Mouse (Mus musculus) forebrain, embryonic 12.5 days (tissue): ENCODE results near the gene Hopx. TPM values are rescaled to one million over a fixed set of nuclear protein-coding genes. Genes with fewer than 3 reads are reported as not detected.
"Not testable (repeated sequence)": the region's sequence is repeated elsewhere in the genome, so short reads cannot be mapped to it uniquely, and the experiment has no call there.

Experiments used
- ATAC-seq: fragments of 200-750 bp; cut with Nextera tagmentation; 2 replicates; pipeline ENCODE4 v1.8.0; 2017; ENCODE audit warnings: moderate TSS enrichment; ENCODE audit not compliant: low FRiP score
- H3K27ac ChIP-seq: fragments of 300-500 bp; sonication (generic); 2 replicates; pipeline ENCODE4 v1.5.1; 2016; ENCODE audit warnings: mild to moderate bottlenecking
- H3K27me3 ChIP-seq: fragments of 300-500 bp; sonication (generic); 2 replicates; pipeline ENCODE4 v1.6.1; 2016; ENCODE audit warnings: mild to moderate bottlenecking
- H3K36me3 ChIP-seq: fragments of 300-500 bp; sonication (generic); replicated peaks from 2 replicates; pipeline ENCODE4 v1.6.1; 2016; ENCODE audit warnings: mild to moderate bottlenecking
- H3K4me1 ChIP-seq: fragments of 300-500 bp; sonication (generic); 2 replicates; pipeline ENCODE4 v1.6.1; 2016
- H3K4me2 ChIP-seq: fragments of 300-500 bp; sonication (generic); 2 replicates; pipeline ENCODE4 v1.6.1; 2016; ENCODE audit warnings: mild to moderate bottlenecking, moderate library complexity
- H3K4me3 ChIP-seq: fragments of 300-500 bp; sonication (generic); replicated peaks from 2 replicates; pipeline ENCODE4 v1.5.1; 2016; ENCODE audit warnings: mild to moderate bottlenecking
- H3K9ac ChIP-seq: fragments of 300-500 bp; sonication (generic); 2 replicates; pipeline ENCODE4 v1.6.1; 2016; ENCODE audit warnings: mild to moderate bottlenecking
- H3K9me3 ChIP-seq: fragments of 300-500 bp; sonication (generic); 2 replicates; pipeline ENCODE4 v1.6.1; 2016
- WGBS: fragments of 180-500 bp; shearing (Covaris S2); methylation state at CpG from one replicate; pipeline ENCODE4 v1.1.7; 2016; 5-methylcytosine and 5-hydroxymethylcytosine counted together
- polyA plus RNA-seq: library from polyadenylated mRNA; unstranded; fragments of >200 nt; fragmentation: Nextera tagmentation; extraction: Ambion mirVana; gene quantifications from 2 replicates; pipeline ENCODE4 v1.2.1, GENCODE M21; 2016

The Hopx gene
- polyA plus RNA-seq, 1 experiment from 2014 or later: 1.0 TPM

DNA sequence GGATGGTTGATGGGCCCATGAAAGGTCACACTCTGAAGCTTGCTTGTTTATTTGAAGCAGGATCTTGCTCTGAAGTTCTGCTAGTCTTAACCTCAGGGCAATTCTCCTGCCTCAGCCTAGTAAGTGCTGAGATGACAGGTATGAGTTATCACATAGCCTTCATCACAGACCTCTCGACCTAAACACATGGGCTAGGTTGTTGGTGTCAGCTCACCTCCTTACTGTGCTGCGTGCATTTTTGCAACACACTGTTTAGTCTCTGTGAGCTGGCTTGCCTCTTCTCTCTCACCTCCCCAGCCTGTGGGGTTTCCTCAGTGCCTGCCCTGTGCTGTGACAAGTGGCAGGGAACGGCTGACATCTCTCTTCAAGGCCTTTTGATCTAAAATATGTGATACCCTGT, 1.1 kb downstream of the Hopx start:
- H3K9ac ChIP-seq: no peak overlapping the region
- no peak overlapping the region for H3K27ac ChIP-seq
- no peak overlapping the region for H3K4me3 ChIP-seq
- 88% methylated on average over 3 of the region's 3 CpGs for WGBS
- H3K36me3 ChIP-seq: no peaks in the 10 kb centered on the region
- no peaks in the 10 kb centered on the region for H3K9me3 ChIP-seq
- H3K4me1 ChIP-seq: peaks cover 13% of the 10 kb centered on the region
- no peak for ATAC-seq
- no peak overlapping the region for H3K4me2 ChIP-seq
- H3K27me3 ChIP-seq: peaks cover 83% of the 10 kb centered on the region

DNA sequence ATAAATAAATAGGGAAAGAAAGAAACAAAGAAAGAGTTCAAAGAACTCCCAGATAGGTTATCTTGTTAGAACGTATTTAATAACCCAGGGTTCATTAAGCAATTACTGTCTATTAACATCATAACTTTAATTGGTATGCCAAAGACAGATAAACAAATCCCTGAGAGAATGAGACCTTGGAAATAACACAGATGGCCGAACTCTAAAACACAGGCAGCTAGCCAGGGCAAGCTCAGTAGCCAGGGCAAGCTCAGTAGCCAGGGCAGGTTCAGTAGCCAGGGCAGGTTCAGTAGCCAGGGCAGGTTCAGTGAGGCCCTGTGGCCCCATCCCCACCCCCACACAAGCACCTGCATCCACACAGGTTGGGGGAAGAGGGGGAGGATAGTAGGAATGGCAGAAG, 2.9 kb downstream of the Hopx start:
- Histone ChIP-seq H3K4me3 (no peak overlapping the region), H3K4me2 (no peak overlapping the region), H3K27ac (no peak overlapping the region), H3K4me1 (peaks cover 13% of the 10 kb centered on the region), H3K27me3 (peaks cover 68% of the 10 kb centered on the region), H3K9me3 (no peaks in the 10 kb centered on the region), H3K36me3 (no peaks in the 10 kb centered on the region), H3K9ac (no peak overlapping the region)
- ATAC-seq: no peak
- WGBS: 48% methylated on average over 2 of the region's 2 CpGs

DNA sequence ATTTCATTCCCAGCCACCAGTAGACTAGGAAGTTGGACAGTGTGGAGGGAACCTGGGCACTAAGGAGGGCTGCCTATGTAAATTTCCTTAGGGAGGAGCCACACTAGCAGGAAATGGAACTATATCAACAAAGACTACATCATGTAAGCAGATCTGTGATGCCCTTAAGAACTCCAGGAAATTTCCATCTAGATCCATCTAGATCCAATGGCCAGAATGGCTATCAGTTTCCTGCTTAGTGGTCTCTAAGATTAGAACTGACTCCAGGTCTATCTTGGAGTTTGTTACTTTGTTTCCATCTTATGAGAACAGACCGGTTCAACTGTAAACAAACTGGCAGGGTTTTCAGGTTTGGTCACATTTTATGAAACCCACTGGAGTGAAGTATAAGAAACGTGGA, 5.1 kb downstream of the Hopx start:
- H3K9me3 ChIP-seq: no peaks in the 10 kb centered on the region
- no peak for ATAC-seq
- H3K27ac ChIP-seq: no peak overlapping the region
- H3K4me2 ChIP-seq: no peak overlapping the region
- peaks cover 11% of the 10 kb centered on the region for H3K4me1 ChIP-seq
- H3K27me3 ChIP-seq: peaks cover 58% of the 10 kb centered on the region
- WGBS: 91% methylated on average over 2 of the region's 2 CpGs
- no peak overlapping the region for H3K9ac ChIP-seq
- no peak overlapping the region for H3K4me3 ChIP-seq
- no peaks in the 10 kb centered on the region for H3K36me3 ChIP-seq

DNA sequence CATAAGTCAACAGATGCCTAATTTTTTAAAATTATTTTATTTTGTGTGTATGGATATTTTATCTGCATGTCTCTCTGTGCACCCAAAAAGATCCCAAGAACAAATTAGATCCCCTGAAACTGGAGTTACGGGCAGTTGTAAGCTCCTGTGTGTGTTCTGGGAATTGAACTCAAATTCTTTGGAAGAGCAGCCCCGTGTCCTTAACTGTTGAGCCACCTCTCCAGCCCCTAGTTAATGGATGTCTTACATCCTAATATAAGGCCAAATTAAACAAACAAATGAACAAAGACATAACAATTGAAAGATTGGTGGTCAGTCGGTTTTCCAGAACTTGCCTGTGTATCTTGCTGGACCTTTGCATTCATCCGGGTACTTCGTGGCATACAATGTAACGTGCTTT, 6.1 kb downstream of the Hopx start:
- WGBS: 95% methylated on average over 6 of the region's 6 CpGs
- H3K27me3 ChIP-seq: peaks cover 50% of the 10 kb centered on the region

DNA sequence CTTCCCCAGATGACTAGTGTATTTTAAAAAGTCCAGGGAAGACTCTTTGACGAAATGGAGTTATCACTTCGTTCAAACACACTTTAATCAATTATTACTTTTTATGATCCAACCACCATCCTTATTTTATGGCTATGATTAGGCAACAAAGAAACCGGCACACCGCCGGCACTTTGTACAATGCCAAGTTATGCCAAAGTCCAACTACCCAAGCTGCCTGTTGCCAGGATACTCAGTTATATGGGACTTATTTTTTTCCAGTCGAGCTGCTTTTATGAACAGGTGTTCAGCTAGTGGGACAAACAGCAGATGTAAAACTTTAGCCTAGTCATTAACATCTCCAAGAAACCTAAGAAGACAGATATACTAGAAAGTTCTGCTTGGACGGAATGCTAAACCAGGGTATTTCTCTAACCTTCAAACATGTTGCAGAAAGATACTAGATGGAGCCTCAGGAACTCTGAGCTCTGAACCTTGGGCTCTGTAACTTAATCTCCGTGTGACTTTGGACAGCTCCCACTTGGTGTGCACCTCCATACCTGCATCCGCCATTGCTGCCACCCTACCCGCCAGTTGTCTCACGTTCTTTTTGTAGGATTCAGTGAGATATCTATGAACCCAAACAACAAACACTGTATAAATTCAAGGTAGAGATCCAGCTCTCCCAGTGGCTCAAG, 7.6 kb downstream of the Hopx start:
- no peak overlapping the region for H3K9ac ChIP-seq

More for the DNA sequence above, 6.1 kb downstream of the Hopx start:
- Histone ChIP-seq H3K27ac (no peak overlapping the region), H3K9me3 (no peaks in the 10 kb centered on the region), H3K9ac (no peak overlapping the region), H3K36me3 (no peaks in the 10 kb centered on the region), H3K4me3 (no peak overlapping the region), H3K4me1 (peaks cover 5% of the 10 kb centered on the region; the same call in 1 of the 2 replicates), H3K4me2 (no peak overlapping the region)
- no peak for ATAC-seq

DNA sequence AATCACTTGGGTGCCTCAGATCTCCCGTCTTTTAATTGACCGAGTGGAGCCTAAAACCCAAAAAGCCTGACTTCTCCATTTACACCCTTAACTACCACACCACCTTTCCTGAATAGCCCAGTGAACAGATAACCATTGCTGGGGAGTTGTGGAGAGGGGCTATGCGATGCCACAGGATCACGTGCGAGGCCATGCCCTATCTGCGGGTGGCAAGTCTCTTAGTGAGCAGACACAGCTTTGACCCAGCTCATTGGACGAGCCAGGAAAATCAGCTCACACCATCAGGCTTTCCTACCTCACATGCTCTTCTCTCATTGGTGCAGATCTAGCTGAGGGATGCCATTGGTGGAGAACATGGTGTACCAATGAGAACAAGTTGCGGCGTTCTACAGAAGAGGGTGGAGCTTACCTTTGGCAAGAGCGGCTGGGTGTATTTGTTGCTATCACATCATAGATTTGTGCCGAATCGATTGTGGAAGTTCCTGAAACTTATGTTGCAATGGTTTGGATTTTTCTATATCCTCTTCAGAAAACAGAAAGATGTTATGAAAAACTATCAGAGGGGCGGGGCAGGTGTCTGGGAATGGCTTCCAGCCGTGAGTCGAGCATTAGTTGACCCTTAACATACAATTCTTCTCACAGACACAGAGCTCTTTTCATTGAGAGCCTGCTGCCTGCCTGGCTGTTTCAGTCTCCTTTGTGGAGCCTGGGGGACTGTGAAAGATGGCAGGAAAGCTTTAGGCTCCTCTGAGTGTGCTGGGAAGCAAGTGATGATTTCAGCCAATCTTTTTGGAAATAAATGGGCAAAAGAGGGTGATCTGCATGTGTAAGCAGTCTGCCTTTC, 12.2 kb downstream of the Hopx start:
- H3K27me3 ChIP-seq: peaks cover 59% of the 10 kb centered on the region
- H3K36me3 ChIP-seq: no peaks in the 10 kb centered on the region
- peaks cover 19% of the 10 kb centered on the region for H3K4me1 ChIP-seq
- H3K27ac ChIP-seq: no peak overlapping the region; the same call in 1 of the 2 replicates
- 65% methylated on average over 15 of the region's 15 CpGs for WGBS
- no peak overlapping the region for H3K9ac ChIP-seq
- ATAC-seq: peak; percentile 63; the same call in 1 of the 2 replicates
- H3K9me3 ChIP-seq: no peaks in the 10 kb centered on the region
- no peak overlapping the region for H3K4me3 ChIP-seq
- peak overlapping the region; percentile 3; the same call in 1 of the 2 replicates for H3K4me2 ChIP-seq

More for the DNA sequence above, 7.6 kb downstream of the Hopx start:
- Histone ChIP-seq H3K27ac (no peak overlapping the region), H3K4me1 (peaks cover 19% of the 10 kb centered on the region), H3K4me3 (no peak overlapping the region), H3K27me3 (peaks cover 42% of the 10 kb centered on the region), H3K36me3 (no peaks in the 10 kb centered on the region), H3K9me3 (no peaks in the 10 kb centered on the region), H3K4me2 (no peak overlapping the region)
- 91% methylated on average over 11 of the region's 11 CpGs for WGBS
- no peak for ATAC-seq

DNA sequence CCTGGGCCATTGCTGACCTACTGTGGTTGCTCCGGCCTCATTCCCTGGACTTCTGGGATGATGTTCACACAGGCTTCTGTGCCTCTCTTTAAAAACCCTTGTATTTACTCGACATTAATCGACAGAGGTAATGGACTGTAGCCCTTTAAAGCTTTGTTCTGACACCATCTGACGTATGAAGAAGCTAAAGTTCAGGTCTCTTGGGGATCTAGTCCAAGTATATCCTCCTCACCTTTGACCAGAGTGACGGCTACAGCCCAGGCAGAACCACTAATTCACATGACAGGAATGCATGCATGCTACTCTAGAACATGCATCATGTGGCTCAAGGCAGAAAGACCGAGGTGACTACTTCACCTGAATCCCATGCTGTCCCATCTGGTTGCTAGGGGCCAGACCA, 14.2 kb downstream of the Hopx start:
- no peak overlapping the region for H3K4me2 ChIP-seq
- 88% methylated on average over 6 of the region's 6 CpGs for WGBS
- peaks cover 75% of the 10 kb centered on the region for H3K27me3 ChIP-seq
- no peak overlapping the region for H3K4me3 ChIP-seq
- no peak for ATAC-seq
- no peaks in the 10 kb centered on the region for H3K9me3 ChIP-seq
- no peak overlapping the region for H3K9ac ChIP-seq
- H3K36me3 ChIP-seq: no peaks in the 10 kb centered on the region
- H3K4me1 ChIP-seq: peaks cover 19% of the 10 kb centered on the region
- no peak overlapping the region for H3K27ac ChIP-seq

DNA sequence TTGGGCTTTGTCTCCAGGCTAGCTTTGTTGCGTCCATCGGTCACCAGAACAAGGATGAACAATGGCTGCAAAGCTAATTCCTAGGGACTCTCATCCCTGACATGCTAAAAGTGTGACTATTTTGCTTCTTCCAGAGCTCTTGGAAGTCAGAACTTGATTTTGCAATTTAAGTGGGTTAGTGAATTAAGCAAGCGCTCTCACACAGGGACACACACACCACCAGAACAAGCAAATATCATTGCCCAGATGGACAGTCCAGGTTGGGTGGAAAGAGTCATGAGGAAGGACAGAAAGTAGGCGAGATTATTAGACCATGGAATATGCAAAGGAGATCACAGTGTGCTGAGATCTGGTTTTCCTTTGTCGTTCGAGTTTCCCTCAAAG, 14.9 kb downstream of the Hopx start:
- no peak overlapping the region for H3K27ac ChIP-seq
- no peak overlapping the region for H3K4me3 ChIP-seq
- no peaks in the 10 kb centered on the region for H3K36me3 ChIP-seq
- 85% methylated on average over 6 of the region's 6 CpGs for WGBS
- peaks cover 20% of the 10 kb centered on the region for H3K4me1 ChIP-seq
- peaks cover 74% of the 10 kb centered on the region for H3K27me3 ChIP-seq
- ATAC-seq: no peak
- H3K4me2 ChIP-seq: no peak overlapping the region
- no peaks in the 10 kb centered on the region for H3K9me3 ChIP-seq
- H3K9ac ChIP-seq: no peak overlapping the region

DNA sequence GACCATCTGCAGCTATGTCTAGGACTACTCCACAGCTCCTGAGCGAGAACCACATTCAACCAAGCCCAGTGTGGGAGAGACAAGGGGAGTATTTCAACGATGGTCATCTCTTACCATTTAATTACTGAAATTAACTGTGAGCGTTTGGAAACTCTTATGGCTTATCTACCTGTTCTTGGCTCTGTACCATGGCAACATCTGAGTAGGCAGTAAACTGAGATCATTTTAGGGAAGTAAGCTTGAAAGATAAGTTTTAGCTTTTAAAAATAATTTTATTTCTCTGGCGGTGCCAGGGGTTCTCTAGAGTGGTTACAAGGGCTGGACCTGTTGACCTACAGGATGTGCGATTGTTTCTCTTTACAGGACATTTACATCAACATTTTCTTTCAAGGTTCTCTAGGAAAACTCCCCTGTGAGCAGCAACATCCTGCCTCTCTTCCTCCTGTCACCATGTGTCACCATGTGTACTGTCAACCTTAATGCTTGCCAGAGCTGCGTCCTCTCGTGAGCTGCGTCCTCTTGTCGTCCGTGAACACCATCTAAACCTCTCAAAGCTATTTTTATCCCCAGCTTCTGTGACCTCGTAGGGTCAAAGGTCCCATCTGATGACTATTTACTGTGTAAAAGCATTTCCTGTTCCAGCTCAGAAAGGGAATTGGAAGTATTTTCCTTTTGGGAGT, 15.5 kb downstream of the Hopx start:
- Histone ChIP-seq H3K4me2 (no peak overlapping the region), H3K27me3 (peaks cover 73% of the 10 kb centered on the region), H3K27ac (no peak overlapping the region), H3K9me3 (no peaks in the 10 kb centered on the region), H3K36me3 (no peaks in the 10 kb centered on the region), H3K4me3 (no peak overlapping the region), H3K9ac (no peak overlapping the region), H3K4me1 (peaks cover 22% of the 10 kb centered on the region)
- 83% methylated on average over 11 of the region's 11 CpGs for WGBS
- ATAC-seq: no peak

DNA sequence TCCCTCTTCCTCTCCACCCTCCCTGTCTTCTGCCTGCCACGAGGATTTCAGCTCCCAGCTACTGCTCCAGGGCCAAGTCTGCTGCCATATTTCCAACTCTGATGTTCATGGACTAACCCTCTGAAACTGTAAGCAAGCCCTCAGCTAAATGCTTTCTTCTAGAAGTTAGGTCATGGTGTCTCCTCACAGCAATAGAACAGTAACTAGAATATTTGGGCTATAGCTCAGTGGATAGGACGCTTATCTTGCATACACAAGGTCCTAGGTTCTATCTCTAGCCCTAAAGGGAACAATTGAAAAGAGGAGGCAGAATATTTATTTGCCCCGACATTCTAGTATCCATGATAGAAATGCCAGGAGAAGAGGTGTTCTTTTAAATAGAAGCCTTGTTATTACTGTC, 16.0 kb downstream of the Hopx start:
- peaks cover 28% of the 10 kb centered on the region for H3K4me1 ChIP-seq
- H3K4me2 ChIP-seq: no peak overlapping the region
- no peak overlapping the region for H3K27ac ChIP-seq
- peaks cover 78% of the 10 kb centered on the region for H3K27me3 ChIP-seq
- 85% methylated on average over 3 of the region's 3 CpGs for WGBS
- H3K36me3 ChIP-seq: no peaks in the 10 kb centered on the region
- H3K4me3 ChIP-seq: no peak overlapping the region
- no peak for ATAC-seq
- H3K9ac ChIP-seq: no peak overlapping the region
- no peaks in the 10 kb centered on the region for H3K9me3 ChIP-seq

DNA sequence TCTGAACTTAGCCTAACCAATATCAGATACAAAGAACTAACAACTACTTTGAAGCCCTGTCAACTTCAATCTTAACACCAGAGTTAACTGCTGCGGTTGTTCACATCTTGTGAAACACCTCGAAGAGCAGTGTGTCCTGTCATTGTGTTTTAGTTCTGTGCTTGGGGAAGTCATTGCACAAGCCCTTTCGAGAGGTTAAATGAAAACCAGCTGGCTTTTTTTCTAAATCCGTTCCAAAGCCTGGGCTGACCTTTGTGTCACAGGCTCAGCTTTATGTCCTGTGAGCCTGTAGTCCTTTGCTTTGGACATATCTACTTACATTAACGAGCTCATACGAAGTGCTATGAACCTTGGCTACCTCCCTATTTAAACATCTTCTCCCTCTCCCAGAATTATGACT, 17.2 kb downstream of the Hopx start:
- 28% methylated on average over 6 of the region's 6 CpGs for WGBS
- H3K9me3 ChIP-seq: no peaks in the 10 kb centered on the region
- H3K36me3 ChIP-seq: no peaks in the 10 kb centered on the region
- H3K4me2 ChIP-seq: no peak overlapping the region
- no peak overlapping the region for H3K9ac ChIP-seq
- H3K4me1 ChIP-seq: peaks cover 22% of the 10 kb centered on the region
- no peak overlapping the region for H3K27ac ChIP-seq
- no peak for ATAC-seq
- no peak overlapping the region for H3K4me3 ChIP-seq
- H3K27me3 ChIP-seq: peaks cover 89% of the 10 kb centered on the region

DNA sequence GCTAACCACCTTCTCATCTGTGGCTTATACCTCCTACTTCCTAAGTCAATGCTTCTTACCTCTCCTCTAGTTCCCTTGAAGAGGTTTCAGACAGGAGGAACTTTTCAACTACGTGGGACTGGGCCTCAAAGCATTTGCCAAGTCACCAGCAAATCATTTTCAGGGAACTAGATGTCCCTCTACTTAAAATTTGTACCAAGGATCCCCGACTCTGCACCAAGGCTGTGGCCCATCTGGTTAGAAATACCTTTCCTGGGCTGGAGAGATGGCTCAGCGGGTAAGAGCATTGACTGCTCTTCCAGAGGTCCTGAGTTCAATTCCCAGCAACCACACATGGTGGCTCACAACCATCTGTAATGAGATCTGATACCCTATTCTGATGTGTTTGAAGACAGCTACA, 18.7 kb downstream of the Hopx start:
- not testable (repeated sequence) for H3K36me3 ChIP-seq, H3K9ac ChIP-seq, ATAC-seq, H3K4me2 ChIP-seq, H3K9me3 ChIP-seq, H3K4me3 ChIP-seq, H3K27ac ChIP-seq
- 92% methylated on average over 3 of the region's 3 CpGs for WGBS
- peaks cover 18% of the 10 kb centered on the region for H3K4me1 ChIP-seq
- peaks cover 92% of the 10 kb centered on the region for H3K27me3 ChIP-seq
